Mouse (Mus musculus) hindbrain, embryonic 11.5 days (tissue): ENCODE results near the gene Zfp143. TPM values are rescaled to one million over a fixed set of nuclear protein-coding genes. Genes with fewer than 3 reads are reported as not detected.

Experiments
- ATAC-seq: fragments of 200-750 bp; cut with Nextera tagmentation; 2 replicates; pipeline ENCODE4 v1.8.0; 2017; ENCODE audit warnings: mild to moderate bottlenecking, moderate TSS enrichment, moderate library complexity; ENCODE audit not compliant: low FRiP score
- DNase-seq: peaks from one replicate; pipeline ENCODE4 v3.0.0-alpha.2; 2015; ENCODE audit warnings: low spot score
- H3K27ac ChIP-seq: fragments of 300-500 bp; sonication (generic); 2 replicates; pipeline ENCODE4 v1.5.1; 2014; ENCODE audit warnings: mild to moderate bottlenecking, low read depth, low read length
- H3K27me3 ChIP-seq: fragments of 300-500 bp; sonication (generic); 2 replicates; pipeline ENCODE4 v1.6.1; 2014; ENCODE audit warnings: mild to moderate bottlenecking, low read length, moderate library complexity, mixed read lengths; ENCODE audit not compliant: control insufficient read depth, insufficient read depth
- H3K36me3 ChIP-seq: fragments of 300-500 bp; sonication (generic); 2 replicates; pipeline ENCODE4 v1.6.1; 2014; ENCODE audit warnings: mild to moderate bottlenecking, low read length, moderate library complexity, mixed read lengths; ENCODE audit not compliant: control insufficient read depth, insufficient read depth
- H3K4me1 ChIP-seq: fragments of 300-500 bp; sonication (generic); replicated peaks from 2 replicates; pipeline ENCODE4 v1.6.1; 2014; ENCODE audit warnings: low read length, mixed read lengths; ENCODE audit not compliant: control insufficient read depth, insufficient read depth
- H3K4me2 ChIP-seq: fragments of 300-500 bp; sonication (generic); replicated peaks from 2 replicates; pipeline ENCODE4 v1.6.1; 2014; ENCODE audit warnings: mild to moderate bottlenecking, low read depth, low read length
- H3K4me3 ChIP-seq: fragments of 300-500 bp; sonication (generic); 2 replicates; pipeline ENCODE4 v1.5.1; 2014; ENCODE audit warnings: low read depth, low read length
- H3K9ac ChIP-seq: fragments of 300-500 bp; sonication (generic); 2 replicates; pipeline ENCODE4 v1.6.1; 2014; ENCODE audit warnings: low read depth, low read length
- H3K9me3 ChIP-seq: fragments of 300-500 bp; sonication (generic); 2 replicates; pipeline ENCODE4 v1.6.1; 2016; ENCODE audit warnings: low read length; ENCODE audit not compliant: control insufficient read depth
- WGBS: fragments of 180-500 bp; shearing (Covaris S2); extraction: QIAGEN DNeasy Blood & Tissue Kit; methylation state at CpG from one replicate; pipeline ENCODE4 v1.1.7; 2014; 5-methylcytosine and 5-hydroxymethylcytosine counted together
- polyA plus RNA-seq: library from polyadenylated mRNA; unstranded; fragments of >200 nt; fragmentation: Nextera tagmentation; extraction: Ambion mirVana; gene quantifications from 2 replicates; pipeline ENCODE4 v1.2.1, GENCODE M21; 2014

Zfp143 gene
- 26.2 and 31.8 TPM in 2 replicates for polyA plus RNA-seq

DNA sequence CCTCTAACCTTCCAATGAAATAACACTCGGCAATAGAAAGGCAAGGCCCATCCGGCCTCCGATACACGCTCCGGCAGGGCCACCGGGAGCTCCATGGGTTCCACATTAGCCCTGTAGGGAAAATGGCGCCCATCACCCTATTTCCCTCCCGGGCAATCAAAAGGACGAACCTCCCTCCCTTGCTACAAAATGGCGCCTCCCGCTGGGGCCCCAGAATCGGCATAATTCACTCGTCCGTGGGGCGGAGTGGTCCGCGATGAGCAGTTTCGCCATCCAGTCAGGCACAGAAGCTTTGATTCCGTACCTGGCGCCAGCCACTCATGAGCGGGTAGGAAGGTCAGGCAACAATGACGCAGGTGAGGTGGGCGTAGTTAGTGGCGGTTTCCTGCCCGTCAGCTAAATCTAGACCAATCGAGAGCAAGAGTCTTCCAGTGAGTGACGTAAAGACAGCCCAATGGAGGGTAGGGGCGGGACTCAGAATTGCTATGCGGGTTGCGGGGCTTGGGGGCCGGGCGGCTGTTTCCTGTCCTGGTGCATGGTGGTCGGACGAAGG is at the start of gene Zfp143:
TSS of gene Zfp143 (plus strand) at position 19 of the 553 bp plus-strand sequence.
- no peaks in the 10 kb centered on the region for H3K9me3 ChIP-seq
- peak within 1 kb of the TSS; percentile 100 for H3K27ac ChIP-seq
- H3K4me2 ChIP-seq = peak within 1 kb of the TSS; percentile 60
- no peaks in the 10 kb centered on the region for H3K36me3 ChIP-seq
- DNase-seq = peak; percentile 100
- H3K9ac ChIP-seq = peak within 1 kb of the TSS; percentile 100
- H3K4me1 ChIP-seq = 0 out of 2 replicates have a peak, but pooled peaks cover 4% of the 10 kb centered on the region
- WGBS = 0% methylated on average over 34 of the region's 34 CpGs
- peak within 1 kb of the TSS; percentile 92 for H3K4me3 ChIP-seq
- no peaks in the 10 kb centered on the region for H3K27me3 ChIP-seq
- ATAC-seq = peak; percentile 99

GRCm38 (mm10) chr7:110011417-110011816 is 49.6 kb upstream of the Zfp143 start:
- no peak for ATAC-seq
- H3K27ac ChIP-seq = no peak overlapping the region
- no peaks in the 10 kb centered on the region for H3K36me3 ChIP-seq
- 64% methylated on average over 1 of the region's 1 CpGs for WGBS
- no peaks in the 10 kb centered on the region for H3K27me3 ChIP-seq
- no peak overlapping the region for H3K4me3 ChIP-seq
- H3K9ac ChIP-seq = no peak overlapping the region
- DNase-seq = no peak
- H3K4me2 ChIP-seq = no peak overlapping the region
- H3K4me1 ChIP-seq = no peaks in the 10 kb centered on the region
- H3K9me3 ChIP-seq = no peaks in the 10 kb centered on the region

GRCm38 (mm10) chr7:110014272-110014671 is 46.7 kb upstream of the Zfp143 start:
- H3K27me3 ChIP-seq = no peaks in the 10 kb centered on the region
- no peaks in the 10 kb centered on the region for H3K9me3 ChIP-seq
- no peaks in the 10 kb centered on the region for H3K36me3 ChIP-seq
- H3K4me2 ChIP-seq = no peak overlapping the region
- WGBS = 92% methylated on average over 5 of the region's 5 CpGs
- no peak for DNase-seq
- no peak for ATAC-seq
- H3K27ac ChIP-seq = no peak overlapping the region
- no peaks in the 10 kb centered on the region for H3K4me1 ChIP-seq
- no peak overlapping the region for H3K4me3 ChIP-seq
- no peak overlapping the region for H3K9ac ChIP-seq

DNA sequence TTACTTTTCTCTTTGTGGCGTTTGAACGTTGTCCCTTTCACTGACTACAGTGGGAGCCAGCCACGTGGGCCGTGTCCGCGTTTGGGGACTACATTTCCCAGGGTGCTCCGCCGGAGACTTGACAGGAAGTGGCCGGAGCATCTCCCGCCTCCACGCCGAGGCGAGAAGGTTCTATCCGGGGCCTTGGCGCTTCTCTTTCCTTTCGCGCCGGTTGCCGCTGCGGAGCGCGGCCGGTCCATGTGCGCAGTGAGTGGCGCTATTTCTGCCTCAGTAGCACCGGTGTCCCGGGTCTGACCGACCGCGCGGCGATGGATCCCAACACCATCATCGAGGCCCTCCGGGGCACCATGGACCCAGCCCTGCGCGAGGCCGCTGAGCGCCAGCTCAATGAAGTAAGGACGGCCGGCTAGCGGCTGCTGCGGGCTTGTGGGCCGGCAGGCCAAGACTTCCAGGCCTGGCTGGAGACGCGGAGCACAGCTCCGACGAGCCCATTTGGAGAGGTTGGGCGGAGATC is 42.8 kb upstream of the Zfp143 start, which contains the start of gene Ipo7:
TSS of gene Ipo7 (plus strand) at position 158 of the 514 bp plus-strand sequence.
- Histone ChIP-seq H3K4me1 (no peaks in the 10 kb centered on the region), H3K4me3 (peak within 1 kb of the TSS; percentile 99), H3K9me3 (no peaks in the 10 kb centered on the region), H3K4me2 (peak within 1 kb of the TSS; percentile 79), H3K27me3 (no peaks in the 10 kb centered on the region), H3K27ac (peak within 1 kb of the TSS; percentile 90), H3K9ac (peak within 1 kb of the TSS; percentile 93), H3K36me3 (no peaks in the 10 kb centered on the region)
- under 1% methylated on average over 48 of the region's 48 CpGs for WGBS
- ATAC-seq (peak; percentile 98), DNase-seq (peak; percentile 93)

DNA sequence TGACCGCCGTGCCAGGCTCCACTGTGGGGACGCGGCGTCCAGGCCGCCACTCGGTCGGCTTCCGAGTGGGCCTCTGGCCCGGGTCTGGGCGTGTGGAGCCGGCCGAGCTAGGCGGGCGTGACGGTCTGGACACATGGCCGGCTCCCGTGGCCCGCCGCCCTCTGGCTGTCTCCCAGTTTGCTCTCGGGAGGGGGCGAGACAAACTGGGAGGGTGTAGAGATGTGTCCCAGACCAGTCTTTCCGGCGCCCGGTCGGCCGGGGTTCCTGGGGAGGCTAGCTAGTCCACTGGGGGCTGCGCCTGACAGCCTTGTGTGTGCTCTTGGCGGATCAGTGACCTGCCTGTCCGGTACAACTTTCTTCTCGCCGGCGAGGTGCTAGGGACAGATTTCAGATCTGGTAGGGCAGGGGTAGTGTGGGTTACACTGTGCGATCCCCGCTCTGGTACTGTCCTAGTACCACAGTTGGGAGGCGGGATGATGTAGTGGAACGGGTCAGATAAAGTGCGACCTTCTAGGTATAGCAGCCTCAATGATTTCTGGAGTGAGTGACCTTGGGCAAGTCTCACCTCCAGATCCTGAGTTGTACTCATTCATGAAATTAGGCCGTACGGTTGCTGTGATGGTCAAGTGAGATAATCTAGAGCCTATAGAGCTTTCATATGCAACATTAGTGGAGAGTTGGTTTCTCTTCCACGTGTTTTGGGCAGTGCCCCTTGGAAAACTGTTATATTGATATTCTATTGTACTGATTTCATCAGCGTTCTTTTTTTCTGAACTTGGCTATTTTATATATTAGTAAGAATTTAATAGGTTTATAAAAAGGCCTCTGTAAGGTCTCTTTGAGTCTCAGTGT is 42.2 kb upstream of the Zfp143 start:
- under 1% methylated on average over 32 of the region's 42 CpGs for WGBS
- peak overlapping the region; percentile 90 for H3K27ac ChIP-seq
- H3K9ac ChIP-seq = peak overlapping the region; percentile 93
- H3K4me1 ChIP-seq = no peaks in the 10 kb centered on the region
- peak overlapping the region; percentile 79 for H3K4me2 ChIP-seq
- no peaks in the 10 kb centered on the region for H3K9me3 ChIP-seq
- H3K4me3 ChIP-seq = peak overlapping the region; percentile 99
- no peaks in the 10 kb centered on the region for H3K36me3 ChIP-seq
- no peaks in the 10 kb centered on the region for H3K27me3 ChIP-seq
- DNase-seq (peak; percentile 37), ATAC-seq (peak; percentile 82)

GRCm38 (mm10) chr7:110023553-110023952 is 37.5 kb upstream of the Zfp143 start:
- Histone ChIP-seq H3K36me3 (no peaks in the 10 kb centered on the region), H3K27ac (no peak overlapping the region), H3K27me3 (no peaks in the 10 kb centered on the region), H3K9ac (no peak overlapping the region), H3K4me2 (no peak overlapping the region), H3K9me3 (no peaks in the 10 kb centered on the region), H3K4me3 (no peak overlapping the region), H3K4me1 (no peaks in the 10 kb centered on the region)
- DNase-seq (no peak), ATAC-seq (no peak)
- WGBS = 97% methylated on average over 1 of the region's 1 CpGs

DNA sequence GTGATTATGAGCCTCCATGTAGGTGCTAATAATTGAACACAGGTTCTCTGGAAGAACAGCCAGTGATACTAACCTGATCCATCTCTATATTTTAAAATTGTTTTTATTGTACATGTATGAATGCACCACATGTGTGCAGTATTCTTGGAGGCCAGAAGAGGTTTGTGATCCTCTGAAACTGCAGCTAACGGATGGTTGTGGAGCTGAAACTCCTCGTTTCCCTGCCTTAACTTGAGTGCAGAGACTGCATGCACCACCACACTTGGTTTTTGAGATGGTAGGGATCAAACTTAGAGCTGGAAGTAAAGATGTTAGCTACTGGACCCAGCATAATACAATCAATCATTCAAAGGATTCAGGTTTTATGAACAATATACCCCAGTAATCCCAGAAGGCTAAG is 34.4 kb upstream of the Zfp143 start:
- WGBS = 83% methylated on average over 2 of the region's 2 CpGs
- no peak overlapping the region for H3K27ac ChIP-seq
- ATAC-seq (no peak), DNase-seq (no peak)
- no peaks in the 10 kb centered on the region for H3K27me3 ChIP-seq
- no peaks in the 10 kb centered on the region for H3K4me1 ChIP-seq
- no peaks in the 10 kb centered on the region for H3K9me3 ChIP-seq
- no peak overlapping the region for H3K4me3 ChIP-seq
- no peak overlapping the region for H3K9ac ChIP-seq
- H3K36me3 ChIP-seq = no peaks in the 10 kb centered on the region; the same call in 1 of the 2 replicates
- no peak overlapping the region for H3K4me2 ChIP-seq

DNA sequence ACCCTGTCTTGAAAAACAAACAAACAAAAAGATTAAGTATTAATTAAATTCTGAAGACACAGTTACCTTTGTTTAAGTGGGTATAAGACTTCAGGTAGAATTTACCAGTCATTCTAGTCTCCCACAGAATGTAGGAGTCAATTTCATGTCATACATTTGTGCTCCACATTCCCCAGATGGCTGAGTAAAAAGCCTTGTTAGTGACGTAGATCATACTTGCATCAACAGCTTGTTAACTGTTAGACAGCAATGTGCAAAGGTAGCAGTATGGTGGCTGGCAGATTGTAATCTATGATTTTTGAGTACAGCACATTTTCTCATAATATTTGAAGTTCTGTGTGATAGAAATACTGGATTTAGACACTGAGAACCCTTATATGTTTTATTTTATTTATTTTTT is 32.2 kb upstream of the Zfp143 start:
- 95% methylated on average over 1 of the region's 1 CpGs for WGBS
- Histone ChIP-seq H3K9me3 (no peaks in the 10 kb centered on the region), H3K27me3 (no peaks in the 10 kb centered on the region), H3K27ac (no peak overlapping the region), H3K4me3 (no peak overlapping the region), H3K9ac (no peak overlapping the region), H3K36me3 (no peaks in the 10 kb centered on the region; the same call in 1 of the 2 replicates), H3K4me1 (no peaks in the 10 kb centered on the region), H3K4me2 (no peak overlapping the region)
- DNase-seq = no peak
- no peak for ATAC-seq
